Mouse (Mus musculus) midbrain, embryonic 14.5 days (tissue): Measurements from ENCODE around the gene Amh. TPM values are rescaled to one million over a fixed set of nuclear protein-coding genes. Genes with fewer than 3 reads are reported as not detected.
A peak's percentile ranks its signal among the peaks of the same experiment; 100 is the strongest.
"Not testable (repeated sequence)": the region's sequence is repeated elsewhere in the genome, so short reads cannot be mapped to it uniquely, and the experiment has no call there.

Experiments used
- ATAC-seq: fragments of 200-750 bp; cut with Nextera tagmentation; 2 replicates; pipeline ENCODE4 v1.8.0; 2017; ENCODE audit warnings: moderate number of reproducible peaks, moderate library complexity; ENCODE audit not compliant: low FRiP score, low TSS enrichment
- DNase-seq: peaks from one replicate; pipeline ENCODE4 v3.0.0-alpha.2; 2015
- H3K27ac ChIP-seq: fragments of 300-500 bp; sonication (generic); replicated peaks from 2 replicates; pipeline ENCODE4 v1.5.1; 2014; ENCODE audit warnings: mild to moderate bottlenecking, low read depth, low read length, moderate library complexity
- H3K27me3 ChIP-seq: fragments of 300-500 bp; sonication (generic); 2 replicates; pipeline ENCODE4 v1.6.1; 2014; ENCODE audit warnings: low read length, control low read depth, mixed read lengths; ENCODE audit not compliant: control insufficient read depth, insufficient read depth
- H3K36me3 ChIP-seq: fragments of 300-500 bp; sonication (generic); 2 replicates; pipeline ENCODE4 v1.6.1; 2014; ENCODE audit warnings: low read length, control low read depth; ENCODE audit not compliant: control insufficient read depth, insufficient read depth
- H3K4me1 ChIP-seq: fragments of 300-500 bp; sonication (generic); 2 replicates; pipeline ENCODE4 v1.6.1; 2014; ENCODE audit warnings: mild to moderate bottlenecking, antibody characterized with exemption, low read length, control low read depth; ENCODE audit not compliant: control insufficient read depth, insufficient read depth
- H3K4me2 ChIP-seq: fragments of 300-500 bp; sonication (generic); 2 replicates; pipeline ENCODE4 v1.6.1; 2014; ENCODE audit warnings: mild to moderate bottlenecking, low read length, moderate library complexity
- H3K4me3 ChIP-seq: fragments of 300-500 bp; sonication (generic); replicated peaks from 2 replicates; pipeline ENCODE4 v1.5.1; 2014; ENCODE audit warnings: low read depth, low read length
- H3K9ac ChIP-seq: fragments of 300-500 bp; sonication (generic); replicated peaks from 2 replicates; pipeline ENCODE4 v1.6.1; 2014; ENCODE audit warnings: mild to moderate bottlenecking, low read length, moderate library complexity
- H3K9me3 ChIP-seq: fragments of 300-500 bp; sonication (generic); 2 replicates; pipeline ENCODE4 v1.6.1; 2016; ENCODE audit warnings: low read length, control low read depth, mixed read lengths; ENCODE audit not compliant: control insufficient read depth
- WGBS: fragments of 180-500 bp; shearing (Covaris S2); extraction: QIAGEN DNeasy Blood & Tissue Kit; methylation state at CpG from one replicate; pipeline ENCODE4 v1.1.7; 2014; 5-methylcytosine and 5-hydroxymethylcytosine counted together
- polyA plus RNA-seq: library from polyadenylated mRNA; unstranded; fragments of >200 nt; fragmentation: Nextera tagmentation; extraction: Ambion mirVana; gene quantifications from 2 replicates; pipeline ENCODE4 v1.2.1, GENCODE M21; 2014

Amh gene
- polyA plus RNA-seq, 1 experiment from 2014 or later, result not detected

GRCm38 (mm10) chr10:80817955-80818354 lies 12.9 kb downstream of the Amh start:
- not testable (repeated sequence) for H3K36me3 ChIP-seq, H3K4me2 ChIP-seq, H3K27me3 ChIP-seq, H3K9me3 ChIP-seq, ATAC-seq, H3K4me3 ChIP-seq, DNase-seq, H3K27ac ChIP-seq, H3K9ac ChIP-seq, H3K4me1 ChIP-seq
- WGBS, result 82% methylated on average over 7 of the region's 7 CpGs

- Histone ChIP-seq H3K36me3 (no peaks in the 10 kb centered on the region), H3K9ac (no peak overlapping the region), H3K27ac (no peak overlapping the region), H3K9me3 (no peaks in the 10 kb centered on the region), H3K4me2 (no peak overlapping the region), H3K27me3 (no peaks in the 10 kb centered on the region), H3K4me3 (no peak overlapping the region), H3K4me1 (no peaks in the 10 kb centered on the region)
- WGBS, result 60% methylated on average over 6 of the region's 6 CpGs
- DNase-seq (no peak), ATAC-seq (no peak)
Measured at GRCm38 (mm10) chr10:80818599-80819281, 13.7 kb downstream of the Amh start.

GRCm38 (mm10) chr10:80819406-80819805 lies 14.4 kb downstream of the Amh start:
- Histone ChIP-seq H3K36me3 (no peaks in the 10 kb centered on the region), H3K4me3 (no peak overlapping the region), H3K4me2 (no peak overlapping the region), H3K4me1 (no peaks in the 10 kb centered on the region), H3K27ac (no peak overlapping the region), H3K9ac (no peak overlapping the region), H3K27me3 (no peaks in the 10 kb centered on the region), H3K9me3 (no peaks in the 10 kb centered on the region)
- 60% methylated on average over 3 of the region's 3 CpGs for WGBS
- DNase-seq (no peak), ATAC-seq (no peak)

GRCm38 (mm10) chr10:80821991-80822390 lies 16.9 kb downstream of the Amh start:
- H3K4me1 ChIP-seq, result no peaks in the 10 kb centered on the region
- no peak overlapping the region for H3K4me3 ChIP-seq
- H3K36me3 ChIP-seq, result no peaks in the 10 kb centered on the region
- peak; percentile 47 for DNase-seq
- H3K9me3 ChIP-seq, result no peaks in the 10 kb centered on the region
- ATAC-seq, result no peak
- WGBS, result 39% methylated on average over 2 of the region's 2 CpGs
- H3K27me3 ChIP-seq, result no peaks in the 10 kb centered on the region
- H3K4me2 ChIP-seq, result no peak overlapping the region
- no peak overlapping the region for H3K9ac ChIP-seq
- H3K27ac ChIP-seq, result no peak overlapping the region

- Histone ChIP-seq H3K36me3 (no peaks in the 10 kb centered on the region), H3K4me2 (no peak overlapping the region), H3K9ac (no peak overlapping the region), H3K9me3 (no peaks in the 10 kb centered on the region), H3K4me3 (no peak overlapping the region), H3K27ac (no peak overlapping the region), H3K4me1 (peaks cover 3% of the 10 kb centered on the region), H3K27me3 (no peaks in the 10 kb centered on the region)
- WGBS, result 92% methylated on average over 5 of the region's 5 CpGs
- DNase-seq (no peak), ATAC-seq (no peak)
Measured at GRCm38 (mm10) chr10:80822528-80822927, 17.5 kb downstream of the Amh start.

GRCm38 (mm10) chr10:80823316-80823715 lies 18.3 kb downstream of the Amh start:
- H3K4me1 ChIP-seq, result peaks cover 10% of the 10 kb centered on the region
- ATAC-seq, result no peak
- no peaks in the 10 kb centered on the region for H3K36me3 ChIP-seq
- no peak overlapping the region for H3K27ac ChIP-seq
- no peak overlapping the region for H3K4me2 ChIP-seq
- no peak overlapping the region for H3K4me3 ChIP-seq
- no peaks in the 10 kb centered on the region for H3K27me3 ChIP-seq
- H3K9ac ChIP-seq, result no peak overlapping the region
- no peak for DNase-seq
- H3K9me3 ChIP-seq, result no peaks in the 10 kb centered on the region
- 85% methylated on average over 1 of the region's 1 CpGs for WGBS

GRCm38 (mm10) chr10:80823847-80824643 lies 19.0 kb downstream of the Amh start:
- Histone ChIP-seq H3K36me3 (peaks cover under 1% of the 10 kb centered on the region; the same call in 1 of the 2 replicates), H3K27me3 (no peaks in the 10 kb centered on the region), H3K4me3 (no peak overlapping the region), H3K9me3 (no peaks in the 10 kb centered on the region), H3K27ac (no peak overlapping the region), H3K4me1 (peaks cover 10% of the 10 kb centered on the region), H3K9ac (no peak overlapping the region), H3K4me2 (no peak overlapping the region)
- no peak for DNase-seq
- 71% methylated on average over 8 of the region's 8 CpGs for WGBS
- ATAC-seq, result no peak

- H3K9me3 ChIP-seq, result no peaks in the 10 kb centered on the region
- peaks cover 9% of the 10 kb centered on the region for H3K36me3 ChIP-seq
- DNase-seq (no peak), ATAC-seq (no peak)
- no peak overlapping the region for H3K4me2 ChIP-seq
- peaks cover 10% of the 10 kb centered on the region for H3K4me1 ChIP-seq
- 82% methylated on average over 2 of the region's 2 CpGs for WGBS
- H3K27me3 ChIP-seq, result no peaks in the 10 kb centered on the region
- no peak overlapping the region for H3K4me3 ChIP-seq
- no peak overlapping the region for H3K9ac ChIP-seq
- H3K27ac ChIP-seq, result no peak overlapping the region
Measured at GRCm38 (mm10) chr10:80824827-80825226, 19.8 kb downstream of the Amh start.
